Mouse (Mus musculus): Measurements from ENCODE around the gene Sult6b2. TPM values are rescaled to one million over a fixed set of nuclear protein-coding genes. Genes with fewer than 3 reads are reported as not detected.

Sult6b2 gene
- total and polyA plus RNA-seq, 2 experiments from 2014 or later = not detected

GRCm38 (mm10) chr6:142773566-142773965 is 30.7 kb downstream of the Sult6b2 start:
- ATAC-seq (ENCODE audit: insufficient read depth, low read depth) (no peak), DNase-seq (ENCODE audit: low spot score) (no peak)
- Histone ChIP-seq H3K4me2 (ENCODE audit: low read depth, low read length) (no peak overlapping the region), H3K9ac (replicated peaks; ENCODE audit: low read depth, low read length) (no peak overlapping the region), H3K27me3 (ENCODE audit: control insufficient read depth, insufficient read depth, low read length) (no peaks in the 10 kb centered on the region), H3K27ac (ENCODE audit: low read depth) (no peak overlapping the region), H3K9me3 (replicated peaks; ENCODE audit: control insufficient read depth, low read length) (no peaks in the 10 kb centered on the region), H3K4me3 (ENCODE audit: low read depth, low read length) (no peak overlapping the region), H3K4me1 (ENCODE audit: control insufficient read depth, insufficient read depth) (no peaks in the 10 kb centered on the region), H3K36me3 (replicated peaks; ENCODE audit: control insufficient read depth, insufficient read depth, low read length) (peaks cover 53% of the 10 kb centered on the region)
- TF ChIP-seq CTCF (IDR thresholded peaks at IDR 0.05; ENCODE audit: low read depth) = no peak
- 88% methylated on average over 5 of the region's 5 CpGs for WGBS

- WGBS = 77% methylated on average over 4 of the region's 4 CpGs
- DNase-seq (ENCODE audit: low spot score) (no peak), ATAC-seq (ENCODE audit: insufficient read depth, low read depth) (no peak)
- H3K4me2 ChIP-seq (ENCODE audit: low read depth, low read length) = no peak overlapping the region
- H3K9me3 ChIP-seq (replicated peaks; ENCODE audit: control insufficient read depth, low read length) = no peaks in the 10 kb centered on the region
- H3K4me1 ChIP-seq (ENCODE audit: control insufficient read depth, insufficient read depth) = no peaks in the 10 kb centered on the region
- no peak overlapping the region for H3K9ac ChIP-seq (replicated peaks; ENCODE audit: low read depth, low read length)
- H3K27me3 ChIP-seq (ENCODE audit: control insufficient read depth, insufficient read depth, low read length) = no peaks in the 10 kb centered on the region
- H3K4me3 ChIP-seq (ENCODE audit: low read depth, low read length) = no peak overlapping the region
- no peak for TF ChIP-seq CTCF (IDR thresholded peaks at IDR 0.05; ENCODE audit: low read depth)
- TF ChIP-seq EP300 (IDR thresholded peaks at IDR 0.05; ENCODE audit: low read depth) = no peak
- H3K27ac ChIP-seq (ENCODE audit: low read depth) = no peak overlapping the region
- H3K36me3 ChIP-seq (replicated peaks; ENCODE audit: control insufficient read depth, insufficient read depth, low read length) = peaks cover 71% of the 10 kb centered on the region
Observed at GRCm38 (mm10) chr6:142771643-142772042, 32.7 kb downstream of the Sult6b2 start.

- Histone ChIP-seq H3K9me3 (replicated peaks; ENCODE audit: control insufficient read depth, low read length) (no peaks in the 10 kb centered on the region), H3K36me3 (replicated peaks; ENCODE audit: control insufficient read depth, insufficient read depth, low read length) (peaks cover 84% of the 10 kb centered on the region), H3K4me1 (ENCODE audit: control insufficient read depth, insufficient read depth) (no peaks in the 10 kb centered on the region), H3K4me2 (ENCODE audit: low read depth, low read length) (no peak overlapping the region), H3K27ac (ENCODE audit: low read depth) (no peak overlapping the region), H3K9ac (replicated peaks; ENCODE audit: low read depth, low read length) (no peak overlapping the region), H3K4me3 (ENCODE audit: low read depth, low read length) (no peak overlapping the region), H3K27me3 (ENCODE audit: control insufficient read depth, insufficient read depth, low read length) (no peaks in the 10 kb centered on the region)
- ATAC-seq (ENCODE audit: insufficient read depth, low read depth) (no peak), DNase-seq (ENCODE audit: low spot score) (no peak)
- TF ChIP-seq CTCF (IDR thresholded peaks at IDR 0.05; ENCODE audit: low read depth) (no peak), EP300 (IDR thresholded peaks at IDR 0.05; ENCODE audit: low read depth) (no peak)
- WGBS = 83% methylated on average over 3 of the region's 3 CpGs
Observed at GRCm38 (mm10) chr6:142769896-142770295, 34.4 kb downstream of the Sult6b2 start.

GRCm38 (mm10) chr6:142767305-142767704 is 37.0 kb downstream of the Sult6b2 start:
- H3K4me3 ChIP-seq (ENCODE audit: low read depth, low read length) = no peak overlapping the region
- H3K4me1 ChIP-seq (ENCODE audit: control insufficient read depth, insufficient read depth) = no peaks in the 10 kb centered on the region
- DNase-seq (ENCODE audit: low spot score) = no peak
- H3K36me3 ChIP-seq (replicated peaks; ENCODE audit: control insufficient read depth, insufficient read depth, low read length) = peaks cover 69% of the 10 kb centered on the region
- H3K27ac ChIP-seq (ENCODE audit: low read depth) = no peak overlapping the region
- WGBS = 89% methylated on average over 9 of the region's 9 CpGs
- H3K27me3 ChIP-seq (ENCODE audit: control insufficient read depth, insufficient read depth, low read length) = no peaks in the 10 kb centered on the region
- no peak overlapping the region for H3K4me2 ChIP-seq (ENCODE audit: low read depth, low read length)
- H3K9me3 ChIP-seq (replicated peaks; ENCODE audit: control insufficient read depth, low read length) = no peaks in the 10 kb centered on the region
- no peak for ATAC-seq (ENCODE audit: insufficient read depth, low read depth)
- TF ChIP-seq EP300 (IDR thresholded peaks at IDR 0.05; ENCODE audit: low read depth) (no peak), CTCF (IDR thresholded peaks at IDR 0.05; ENCODE audit: low read depth) (no peak)
- H3K9ac ChIP-seq (replicated peaks; ENCODE audit: low read depth, low read length) = no peak overlapping the region

- Histone ChIP-seq H3K36me3 (replicated peaks; ENCODE audit: control insufficient read depth, insufficient read depth, low read length) (peaks cover 73% of the 10 kb centered on the region), H3K27me3 (ENCODE audit: control insufficient read depth, insufficient read depth, low read length) (no peaks in the 10 kb centered on the region), H3K9me3 (replicated peaks; ENCODE audit: control insufficient read depth, low read length) (no peaks in the 10 kb centered on the region), H3K4me1 (ENCODE audit: control insufficient read depth, insufficient read depth) (no peaks in the 10 kb centered on the region), H3K27ac (ENCODE audit: low read depth) (no peak overlapping the region), H3K4me2 (ENCODE audit: low read depth, low read length) (no peak overlapping the region), H3K9ac (replicated peaks; ENCODE audit: low read depth, low read length) (no peak overlapping the region), H3K4me3 (ENCODE audit: low read depth, low read length) (no peak overlapping the region)
- TF ChIP-seq CTCF (IDR thresholded peaks at IDR 0.05; ENCODE audit: low read depth) = no peak
- TF ChIP-seq EP300 (IDR thresholded peaks at IDR 0.05; ENCODE audit: low read depth) = no peak
- ATAC-seq (ENCODE audit: insufficient read depth, low read depth) (no peak), DNase-seq (ENCODE audit: low spot score) (no peak)
- 85% methylated on average over 2 of the region's 2 CpGs for WGBS
Observed at GRCm38 (mm10) chr6:142764933-142765332, 39.4 kb downstream of the Sult6b2 start.

GRCm38 (mm10) chr6:142759633-142760032 is 44.7 kb downstream of the Sult6b2 start:
- ATAC-seq (ENCODE audit: insufficient read depth, low read depth) (no peak), DNase-seq (ENCODE audit: low spot score) (no peak)
- Histone ChIP-seq H3K4me3 (ENCODE audit: low read depth, low read length) (no peak overlapping the region), H3K4me1 (ENCODE audit: control insufficient read depth, insufficient read depth) (peaks cover 3% of the 10 kb centered on the region; the same call in 1 of the 2 replicates), H3K27me3 (ENCODE audit: control insufficient read depth, insufficient read depth, low read length) (no peaks in the 10 kb centered on the region), H3K4me2 (ENCODE audit: low read depth, low read length) (no peak overlapping the region), H3K36me3 (replicated peaks; ENCODE audit: control insufficient read depth, insufficient read depth, low read length) (peaks cover 31% of the 10 kb centered on the region), H3K9ac (replicated peaks; ENCODE audit: low read depth, low read length) (no peak overlapping the region), H3K9me3 (replicated peaks; ENCODE audit: control insufficient read depth, low read length) (no peaks in the 10 kb centered on the region), H3K27ac (ENCODE audit: low read depth) (no peak overlapping the region)
- TF ChIP-seq CTCF (IDR thresholded peaks at IDR 0.05; ENCODE audit: low read depth) (no peak), EP300 (IDR thresholded peaks at IDR 0.05; ENCODE audit: low read depth) (no peak)
- WGBS = 82% methylated on average over 2 of the region's 2 CpGs

All from heart, postnatal 0 days (tissue).